Mouse (Mus musculus) heart, adult 2 months (tissue): ENCODE results near the gene Atp8a1.

ENCODE experiments used
- CTCF ChIP-seq: fragments of 200-600 bp; IDR thresholded peaks from 2 replicates; pipeline ENCODE4 v1.8.1; 2022; ENCODE audit warnings: antibody characterized with exemption, mild to moderate bottlenecking, moderate library complexity
- EP300 ChIP-seq: fragments of 200-500 bp; IDR thresholded peaks from 2 replicates; pipeline ENCODE4 v1.6.1; 2011; ENCODE audit warnings: low read depth, low read length, control low read depth; ENCODE audit not compliant: insufficient read depth

GRCm38 (mm10) chr5:67572552-67573155 lies 274.6 kb downstream of the Atp8a1 start:
- TF ChIP-seq CTCF (no peak), EP300 (no peak)
